Mouse (Mus musculus) midbrain, embryonic 14.5 days (tissue): Measurements from ENCODE around the gene Hhip. TPM values are rescaled to one million over a fixed set of nuclear protein-coding genes. Genes with fewer than 3 reads are reported as not detected.
"Not testable (repeated sequence)": the region's sequence is repeated elsewhere in the genome, so short reads cannot be mapped to it uniquely, and the experiment has no call there.

ENCODE experiments used
- ATAC-seq: fragments of 200-750 bp; cut with Nextera tagmentation; 2 replicates; pipeline ENCODE4 v1.8.0; 2017; ENCODE audit warnings: moderate number of reproducible peaks, moderate library complexity; ENCODE audit not compliant: low FRiP score, low TSS enrichment
- DNase-seq: peaks from one replicate; pipeline ENCODE4 v3.0.0-alpha.2; 2015
- H3K27ac ChIP-seq: fragments of 300-500 bp; sonication (generic); replicated peaks from 2 replicates; pipeline ENCODE4 v1.5.1; 2014; ENCODE audit warnings: mild to moderate bottlenecking, low read depth, low read length, moderate library complexity
- H3K27me3 ChIP-seq: fragments of 300-500 bp; sonication (generic); 2 replicates; pipeline ENCODE4 v1.6.1; 2014; ENCODE audit warnings: low read length, control low read depth, mixed read lengths; ENCODE audit not compliant: control insufficient read depth, insufficient read depth
- H3K36me3 ChIP-seq: fragments of 300-500 bp; sonication (generic); 2 replicates; pipeline ENCODE4 v1.6.1; 2014; ENCODE audit warnings: low read length, control low read depth; ENCODE audit not compliant: control insufficient read depth, insufficient read depth
- H3K4me1 ChIP-seq: fragments of 300-500 bp; sonication (generic); 2 replicates; pipeline ENCODE4 v1.6.1; 2014; ENCODE audit warnings: mild to moderate bottlenecking, antibody characterized with exemption, low read length, control low read depth; ENCODE audit not compliant: control insufficient read depth, insufficient read depth
- H3K4me2 ChIP-seq: fragments of 300-500 bp; sonication (generic); 2 replicates; pipeline ENCODE4 v1.6.1; 2014; ENCODE audit warnings: mild to moderate bottlenecking, low read length, moderate library complexity
- H3K4me3 ChIP-seq: fragments of 300-500 bp; sonication (generic); replicated peaks from 2 replicates; pipeline ENCODE4 v1.5.1; 2014; ENCODE audit warnings: low read depth, low read length
- H3K9ac ChIP-seq: fragments of 300-500 bp; sonication (generic); replicated peaks from 2 replicates; pipeline ENCODE4 v1.6.1; 2014; ENCODE audit warnings: mild to moderate bottlenecking, low read length, moderate library complexity
- H3K9me3 ChIP-seq: fragments of 300-500 bp; sonication (generic); 2 replicates; pipeline ENCODE4 v1.6.1; 2016; ENCODE audit warnings: low read length, control low read depth, mixed read lengths; ENCODE audit not compliant: control insufficient read depth
- WGBS: fragments of 180-500 bp; shearing (Covaris S2); extraction: QIAGEN DNeasy Blood & Tissue Kit; methylation state at CpG from one replicate; pipeline ENCODE4 v1.1.7; 2014; 5-methylcytosine and 5-hydroxymethylcytosine counted together
- polyA plus RNA-seq: library from polyadenylated mRNA; unstranded; fragments of >200 nt; fragmentation: Nextera tagmentation; extraction: Ambion mirVana; gene quantifications from 2 replicates; pipeline ENCODE4 v1.2.1, GENCODE M21; 2014

Hhip gene
- polyA plus RNA-seq, 1 experiment from 2014 or later, result 1.4 TPM

DNA sequence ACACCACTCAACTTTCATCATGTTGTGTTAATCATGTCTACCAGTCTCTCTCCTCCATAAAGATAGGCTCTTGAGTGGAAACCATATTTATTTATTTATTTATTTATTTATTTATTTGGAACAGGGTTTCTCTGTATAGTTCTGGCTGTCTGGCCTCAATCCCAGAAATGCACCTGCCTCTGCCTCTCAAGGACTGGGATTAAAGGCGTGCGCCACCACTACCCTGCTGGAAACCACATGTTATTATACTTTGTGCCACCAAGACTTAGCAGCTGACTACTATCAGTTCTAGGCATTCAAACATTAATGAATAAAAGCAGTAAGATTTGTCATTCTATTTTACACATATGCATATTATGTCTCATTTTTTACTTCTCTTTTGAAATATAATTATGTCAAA is 42.0 kb downstream of the Hhip start:
- DNase-seq, result no peak
- no peak overlapping the region for H3K4me2 ChIP-seq

DNA sequence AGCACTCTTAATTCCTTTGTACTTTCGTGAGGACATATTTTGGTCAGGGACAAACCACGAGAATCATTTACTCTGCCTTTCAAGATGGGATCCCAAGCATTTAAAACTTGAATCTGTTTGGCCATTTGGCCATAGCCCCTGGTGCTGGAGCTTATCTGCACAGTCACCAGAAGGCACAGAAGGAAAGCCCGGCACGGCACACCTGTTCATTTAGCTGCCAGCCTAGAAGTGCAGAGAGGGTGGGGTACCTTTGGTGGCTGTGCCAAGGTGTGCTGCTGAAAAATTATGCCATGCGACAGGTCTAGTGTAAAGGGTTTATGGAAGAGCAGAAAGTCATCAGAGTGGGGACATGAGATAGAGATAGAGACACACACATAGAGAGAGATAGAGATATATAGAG is 53.4 kb downstream of the Hhip start:
- ATAC-seq, result no peak
- Histone ChIP-seq H3K9me3 (no peaks in the 10 kb centered on the region), H3K36me3 (no peaks in the 10 kb centered on the region), H3K4me2 (no peak overlapping the region), H3K27ac (no peak overlapping the region), H3K4me1 (no peaks in the 10 kb centered on the region), H3K27me3 (no peaks in the 10 kb centered on the region), H3K9ac (no peak overlapping the region), H3K4me3 (no peak overlapping the region)
- DNase-seq, result no peak
- 86% methylated on average over 5 of the region's 5 CpGs for WGBS

More for the DNA sequence above, 42.0 kb downstream of the Hhip start:
- no peaks in the 10 kb centered on the region for H3K4me1 ChIP-seq
- H3K9ac ChIP-seq, result no peak overlapping the region
- ATAC-seq, result no peak
- H3K36me3 ChIP-seq, result no peaks in the 10 kb centered on the region
- H3K4me3 ChIP-seq, result no peak overlapping the region
- H3K9me3 ChIP-seq, result no peaks in the 10 kb centered on the region
- WGBS, result 99% methylated on average over 2 of the region's 2 CpGs
- no peaks in the 10 kb centered on the region for H3K27me3 ChIP-seq
- H3K27ac ChIP-seq, result no peak overlapping the region

DNA sequence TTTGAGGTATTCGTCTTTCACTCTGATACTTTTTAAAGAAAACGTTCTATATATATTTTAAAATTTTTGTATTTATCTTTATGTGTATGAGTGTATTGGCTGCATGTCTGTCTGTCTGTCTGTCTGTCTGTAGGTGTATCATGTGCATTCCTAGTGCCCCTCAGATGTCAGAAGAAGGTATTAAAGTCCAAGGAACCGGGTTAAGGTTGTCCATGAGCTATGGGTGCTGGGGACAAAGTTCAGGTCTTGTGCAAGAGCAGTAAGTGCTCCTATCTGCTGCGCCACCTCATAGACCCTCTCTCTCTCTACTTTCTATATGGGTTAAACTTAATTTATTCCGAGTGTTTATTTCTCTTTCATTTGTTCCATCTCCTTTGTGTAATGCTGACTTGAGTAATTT is 55.5 kb downstream of the Hhip start:
- H3K9me3 ChIP-seq, result no peaks in the 10 kb centered on the region
- H3K36me3 ChIP-seq, result no peaks in the 10 kb centered on the region
- H3K27ac ChIP-seq, result no peak overlapping the region
- H3K4me1 ChIP-seq, result no peaks in the 10 kb centered on the region
- ATAC-seq (no peak), DNase-seq (no peak)
- H3K4me2 ChIP-seq, result no peak overlapping the region
- H3K9ac ChIP-seq, result no peak overlapping the region
- H3K27me3 ChIP-seq, result no peaks in the 10 kb centered on the region
- 90% methylated on average over 5 of the region's 5 CpGs for WGBS
- no peak overlapping the region for H3K4me3 ChIP-seq

DNA sequence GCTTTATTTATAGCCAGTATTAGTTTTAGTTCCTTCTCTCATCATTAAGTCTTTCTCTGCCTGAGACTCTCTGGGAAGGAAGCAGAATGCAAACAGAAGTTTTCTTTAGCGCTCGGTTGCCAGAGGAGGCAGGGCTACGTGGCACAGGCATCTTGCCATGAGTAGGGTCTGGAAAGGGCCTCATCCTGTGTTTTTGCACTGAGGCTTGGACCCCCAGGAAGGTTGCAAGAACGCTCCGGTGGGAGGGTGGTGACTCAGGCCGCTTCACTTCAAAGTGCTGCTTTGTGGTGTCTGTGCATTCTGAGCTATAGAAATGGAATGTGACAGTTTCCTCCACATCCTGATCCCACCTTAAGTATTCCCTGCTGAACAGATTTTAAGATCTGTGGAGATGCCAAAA is 62.7 kb downstream of the Hhip start:
- H3K4me1 ChIP-seq, result no peaks in the 10 kb centered on the region
- H3K27me3 ChIP-seq, result no peaks in the 10 kb centered on the region
- H3K36me3 ChIP-seq, result no peaks in the 10 kb centered on the region
- H3K27ac ChIP-seq, result no peak overlapping the region
- DNase-seq, result no peak
- no peaks in the 10 kb centered on the region for H3K9me3 ChIP-seq
- no peak overlapping the region for H3K4me3 ChIP-seq
- WGBS, result 62% methylated on average over 6 of the region's 6 CpGs
- no peak for ATAC-seq
- H3K4me2 ChIP-seq, result no peak overlapping the region
- no peak overlapping the region for H3K9ac ChIP-seq

DNA sequence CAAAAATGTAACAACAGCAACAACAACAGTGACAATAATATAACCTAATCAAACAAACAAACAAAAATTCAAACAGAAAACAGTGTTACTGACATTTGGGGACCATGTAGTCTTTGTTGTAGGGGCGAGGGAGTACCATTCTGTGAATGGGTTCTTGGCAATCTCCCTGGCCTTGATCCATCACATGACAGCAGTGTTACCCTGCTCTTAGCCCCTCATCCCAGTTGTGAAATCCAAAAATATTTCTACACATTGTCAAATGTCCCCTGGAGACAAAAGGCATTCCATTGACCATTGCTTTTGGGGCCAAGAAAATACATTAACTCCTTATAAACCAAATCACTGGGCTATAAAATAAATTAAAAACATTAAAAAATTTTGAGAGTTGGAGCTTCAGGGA is 64.3 kb downstream of the Hhip start:
- no peaks in the 10 kb centered on the region for H3K36me3 ChIP-seq
- no peaks in the 10 kb centered on the region for H3K27me3 ChIP-seq
- H3K9ac ChIP-seq, result no peak overlapping the region
- no peak overlapping the region for H3K4me3 ChIP-seq
- H3K27ac ChIP-seq, result no peak overlapping the region
- 81% methylated on average over 1 of the region's 1 CpGs for WGBS
- no peak overlapping the region for H3K4me2 ChIP-seq
- DNase-seq (no peak), ATAC-seq (no peak)
- H3K9me3 ChIP-seq, result no peaks in the 10 kb centered on the region
- H3K4me1 ChIP-seq, result no peaks in the 10 kb centered on the region

DNA sequence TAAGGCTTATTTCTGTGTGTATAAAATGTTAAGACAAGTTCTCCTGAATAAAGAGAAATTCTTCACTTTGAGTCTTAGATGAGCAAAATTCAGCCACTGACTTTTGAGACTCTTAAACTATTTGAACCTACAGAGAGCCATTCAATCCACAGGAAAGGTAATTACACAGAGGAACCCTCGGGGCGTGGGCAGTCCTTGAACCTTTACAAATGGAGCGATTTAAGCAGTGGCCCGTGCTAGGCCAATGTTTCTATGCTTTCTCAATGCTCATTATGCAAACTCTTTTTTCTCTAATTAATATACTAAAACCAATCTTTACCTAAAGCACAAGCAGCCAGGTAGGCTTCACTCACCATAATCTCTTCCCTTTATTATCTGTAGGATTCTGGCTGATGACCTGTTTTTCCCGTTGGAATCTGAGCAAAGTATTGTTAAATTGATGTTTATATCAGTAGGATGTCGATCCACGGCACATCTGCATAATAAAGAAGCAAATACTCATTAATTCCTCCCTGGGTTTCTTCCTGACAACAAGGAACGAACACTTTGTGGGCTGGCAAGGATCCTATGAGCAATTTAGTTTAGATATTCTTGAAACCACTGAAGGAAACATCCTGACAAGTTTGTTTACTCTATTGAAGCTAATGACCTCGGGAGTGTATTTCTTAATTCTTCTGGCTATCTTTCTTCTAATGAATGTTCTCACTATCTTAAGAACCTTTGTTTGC is 65.5 kb downstream of the Hhip start:
- Histone ChIP-seq H3K4me3 (no peak overlapping the region), H3K4me1 (no peaks in the 10 kb centered on the region), H3K36me3 (no peaks in the 10 kb centered on the region), H3K27ac (no peak overlapping the region), H3K4me2 (no peak overlapping the region), H3K9ac (no peak overlapping the region), H3K9me3 (no peaks in the 10 kb centered on the region), H3K27me3 (no peaks in the 10 kb centered on the region)
- no peak for ATAC-seq
- no peak for DNase-seq
- WGBS, result 45% methylated on average over 9 of the region's 9 CpGs

DNA sequence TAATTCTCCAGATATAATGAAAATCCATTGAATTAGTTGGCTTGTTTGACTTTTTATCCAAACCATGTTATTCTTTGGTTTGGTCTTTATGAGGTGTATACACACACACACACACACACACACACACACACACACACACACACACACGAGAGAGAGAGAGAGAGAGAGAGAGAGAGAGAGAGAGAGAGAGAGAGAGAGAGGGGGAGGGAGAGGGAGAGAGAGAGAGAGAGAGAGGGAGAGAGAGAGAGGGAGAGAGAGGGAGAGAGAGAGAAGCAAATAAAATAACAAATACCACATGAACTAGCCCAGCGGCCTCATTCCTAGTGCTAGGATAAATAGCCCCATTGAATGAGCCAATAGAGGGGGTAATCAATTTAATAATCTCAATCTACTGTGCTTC is 66.4 kb downstream of the Hhip start:
- not testable (repeated sequence) for H3K27ac ChIP-seq, DNase-seq, H3K9ac ChIP-seq, H3K36me3 ChIP-seq, ATAC-seq, H3K27me3 ChIP-seq, H3K9me3 ChIP-seq, H3K4me1 ChIP-seq, H3K4me2 ChIP-seq, H3K4me3 ChIP-seq
- WGBS, result 85% methylated on average over 1 of the region's 2 CpGs

DNA sequence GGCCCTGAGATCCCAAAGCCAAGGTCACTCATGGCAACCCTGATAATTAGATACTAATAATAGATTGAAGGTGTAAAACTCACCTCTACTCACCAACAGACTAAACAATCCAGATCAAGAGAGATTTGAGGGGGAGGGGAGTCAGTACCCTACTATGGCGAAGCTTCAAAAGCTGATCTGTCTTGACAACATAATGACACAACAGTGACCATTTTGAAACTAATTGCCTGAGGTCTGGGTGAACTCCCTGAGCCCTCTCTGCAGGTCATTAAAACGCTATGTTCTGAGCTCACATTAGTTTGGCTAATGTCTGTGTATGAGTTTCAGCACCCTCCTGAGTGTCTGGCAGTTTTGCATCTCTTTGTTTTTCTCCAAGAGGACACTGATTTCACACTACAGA is 72.9 kb downstream of the Hhip start:
- Histone ChIP-seq H3K27ac (no peak overlapping the region), H3K4me2 (no peak overlapping the region), H3K27me3 (no peaks in the 10 kb centered on the region), H3K4me3 (no peak overlapping the region), H3K9me3 (no peaks in the 10 kb centered on the region), H3K36me3 (no peaks in the 10 kb centered on the region), H3K4me1 (no peaks in the 10 kb centered on the region), H3K9ac (no peak overlapping the region)
- DNase-seq (no peak), ATAC-seq (0 out of 2 replicates have a peak, but pooled peaks have one; percentile 24)
- WGBS, result 49% methylated on average over 2 of the region's 2 CpGs

DNA sequence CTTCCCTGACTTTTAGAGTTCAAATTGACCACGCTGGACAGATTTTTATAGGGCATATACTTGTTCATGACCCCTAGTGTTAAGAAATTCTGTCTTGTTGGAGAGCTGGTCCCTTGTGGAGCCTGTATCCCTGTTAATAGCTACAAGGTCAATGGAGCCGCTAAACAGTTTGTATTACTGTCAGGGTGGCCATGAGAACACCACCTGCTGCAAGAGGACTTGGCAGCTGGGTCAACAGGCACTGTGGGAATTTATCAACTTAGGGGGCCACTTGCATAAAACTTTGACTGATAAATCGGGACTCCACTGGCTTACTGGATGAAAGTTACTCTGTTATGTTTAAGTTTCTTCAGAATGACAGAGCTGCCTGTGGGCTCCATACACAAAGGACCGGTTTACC is 75.7 kb downstream of the Hhip start:
- no peak overlapping the region for H3K4me3 ChIP-seq
- H3K9ac ChIP-seq, result no peak overlapping the region
- no peak overlapping the region for H3K27ac ChIP-seq
- ATAC-seq (no peak), DNase-seq (no peak)
- H3K4me1 ChIP-seq, result no peaks in the 10 kb centered on the region
- no peaks in the 10 kb centered on the region for H3K9me3 ChIP-seq
- WGBS, result 73% methylated on average over 4 of the region's 4 CpGs
- no peak overlapping the region for H3K4me2 ChIP-seq
- H3K27me3 ChIP-seq, result no peaks in the 10 kb centered on the region
- no peaks in the 10 kb centered on the region for H3K36me3 ChIP-seq
